Mouse (Mus musculus) Muller cell, postnatal 12 days (primary cell): ENCODE data around the gene Neurl1a.
A peak's percentile ranks its signal among the peaks of the same experiment; 100 is the strongest.
"Not testable (repeated sequence)": the region's sequence is repeated elsewhere in the genome, so short reads cannot be mapped to it uniquely, and the experiment has no call there.

Experiments used
- DNase-seq: peaks from one replicate; pipeline ENCODE4 v3.0.0-alpha.2; 2015; ENCODE audit errors: inconsistent ontology term

Gene Neurl1a

GRCm38 (mm10) chr19:47178431-47179271 lies at the start of gene Neurl1a:
Neurl1a (plus strand) TSS chr19:47178820.
- DNase-seq: peak; percentile 52

DNA sequence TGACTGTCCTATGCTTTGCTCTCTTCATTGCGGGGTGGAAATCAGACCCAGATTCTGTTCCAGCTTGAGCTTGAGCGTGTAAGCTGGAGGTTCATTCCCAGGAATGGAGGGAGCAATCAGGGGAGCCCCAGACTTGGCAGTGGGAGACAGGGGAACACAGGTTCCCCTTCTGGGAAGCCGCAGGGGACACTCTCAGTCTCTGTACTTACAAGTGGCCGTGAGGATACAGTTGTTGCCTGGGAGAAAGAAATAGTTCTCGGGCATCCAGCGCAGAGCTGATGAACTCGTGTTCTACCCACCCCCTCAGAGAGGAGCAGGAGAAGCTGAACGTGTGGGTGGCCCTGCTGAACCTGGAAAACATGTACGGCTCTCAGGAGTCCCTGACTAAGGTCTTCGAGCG lies 49.8 kb upstream of the Neurl1a start:
- no peak for DNase-seq

DNA sequence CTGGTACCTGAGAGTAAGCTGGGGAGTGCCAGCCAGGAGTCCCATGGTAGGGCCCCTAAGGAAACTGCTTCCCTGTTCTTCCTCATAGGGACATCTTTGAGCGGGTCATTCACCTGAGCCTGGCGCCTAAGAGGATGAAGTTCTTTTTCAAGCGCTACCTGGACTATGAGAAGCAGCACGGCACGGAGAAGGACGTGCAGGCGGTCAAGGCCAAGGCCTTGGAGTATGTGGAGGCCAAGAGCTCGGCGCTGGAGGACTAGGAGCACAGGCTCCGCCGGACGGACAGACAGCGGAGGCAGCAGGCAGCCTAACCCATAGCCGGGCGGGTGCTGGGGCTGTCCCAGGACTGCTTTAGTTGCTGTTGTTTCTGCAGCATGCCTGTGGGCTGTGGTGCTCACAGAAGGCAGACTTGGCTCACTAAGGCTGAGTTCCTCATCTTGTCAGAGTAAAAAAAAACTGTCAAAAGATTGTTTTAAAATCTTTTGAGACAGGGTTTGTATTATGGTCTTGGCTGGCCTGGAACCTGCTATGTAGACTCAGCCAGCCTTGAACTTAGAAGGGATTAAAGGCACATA lies 48.0 kb upstream of the Neurl1a start:
- DNase-seq: no peak

GRCm38 (mm10) chr19:47133161-47133560 lies 45.5 kb upstream of the Neurl1a start:
- no peak for DNase-seq

GRCm38 (mm10) chr19:47135568-47135967 lies 43.1 kb upstream of the Neurl1a start:
- DNase-seq: no peak

- no peak for DNase-seq
These were observed 42.5 kb upstream of the Neurl1a start for GRCm38 (mm10) chr19:47136170-47136569.

GRCm38 (mm10) chr19:47137051-47137581 lies 41.5 kb upstream of the Neurl1a start:
- peak; percentile 58 for DNase-seq

DNA sequence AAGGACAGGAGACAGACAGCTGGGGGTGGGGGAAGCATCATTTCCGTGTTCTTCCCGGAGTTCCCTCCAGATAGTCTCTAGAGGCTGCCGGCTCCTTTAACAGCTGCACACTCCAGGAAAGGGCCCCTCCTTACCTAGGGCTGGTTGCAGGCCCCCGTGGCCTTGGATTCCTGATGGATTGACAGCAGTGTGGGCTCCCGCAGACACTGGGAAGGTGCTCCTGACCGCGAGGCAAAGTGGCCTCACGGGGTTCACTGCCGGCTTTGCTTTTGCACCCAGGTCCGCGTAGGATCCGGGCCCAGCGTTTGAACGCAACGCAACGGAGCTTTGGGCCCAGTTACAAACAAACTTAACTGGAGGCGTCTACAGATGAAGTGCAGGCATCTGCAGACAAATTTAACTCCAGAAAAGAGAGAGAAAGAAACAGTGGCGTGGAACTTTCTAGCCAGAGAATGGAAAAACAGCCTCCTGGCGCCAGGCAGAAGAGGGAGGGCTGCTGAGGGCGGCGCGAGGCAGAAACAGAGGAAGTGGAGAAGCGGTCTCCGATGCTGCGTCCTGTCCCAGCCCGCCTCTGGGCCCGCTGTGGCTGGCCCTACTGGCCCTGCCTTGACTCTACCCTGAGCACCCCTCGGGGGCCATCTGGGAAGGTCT lies 40.7 kb upstream of the Neurl1a start, which contains the start of gene Calhm2:
Calhm2 (minus strand) TSS at position 524 of the 651 bp plus-strand sequence.
- peak; percentile 43 for DNase-seq

GRCm38 (mm10) chr19:47139611-47140010 lies 39.0 kb upstream of the Neurl1a start:
- DNase-seq: not testable (repeated sequence)

- no peak for DNase-seq
These were observed 36.2 kb upstream of the Neurl1a start for GRCm38 (mm10) chr19:47142438-47142837.

- DNase-seq: no peak
These were observed 34.5 kb upstream of the Neurl1a start, which contains the start of gene Calhm1 for GRCm38 (mm10) chr19:47144154-47144553. Calhm1 (minus strand) TSS chr19:47144254.

DNA sequence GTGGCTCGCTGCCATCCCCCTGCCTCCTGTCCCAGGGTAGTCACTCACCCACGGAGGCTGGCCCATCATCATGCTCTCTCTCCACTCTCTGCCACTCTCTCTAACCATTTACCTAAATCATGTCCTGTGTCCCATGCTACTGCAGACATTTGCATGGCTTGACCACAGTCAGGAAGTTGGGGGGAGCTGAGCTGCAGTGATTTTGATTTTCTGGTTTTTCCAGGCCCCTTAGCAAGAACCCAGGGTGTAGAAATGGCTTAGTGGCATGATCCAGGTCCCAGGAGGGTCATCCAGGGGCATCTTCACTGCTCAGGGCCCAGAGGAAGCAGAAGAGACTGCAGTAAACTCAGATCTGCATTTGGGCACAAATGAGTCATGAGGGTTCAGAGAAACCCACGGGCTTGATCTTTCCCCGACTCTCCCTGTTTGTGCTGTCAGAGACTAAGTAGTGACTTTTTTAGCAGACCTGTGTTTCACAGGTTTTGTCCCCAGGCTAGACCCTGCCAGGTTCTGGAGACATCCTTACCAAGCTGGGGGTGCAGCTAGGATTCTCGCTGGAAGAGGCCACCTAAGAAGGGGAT lies 30.3 kb upstream of the Neurl1a start:
- DNase-seq: no peak

DNA sequence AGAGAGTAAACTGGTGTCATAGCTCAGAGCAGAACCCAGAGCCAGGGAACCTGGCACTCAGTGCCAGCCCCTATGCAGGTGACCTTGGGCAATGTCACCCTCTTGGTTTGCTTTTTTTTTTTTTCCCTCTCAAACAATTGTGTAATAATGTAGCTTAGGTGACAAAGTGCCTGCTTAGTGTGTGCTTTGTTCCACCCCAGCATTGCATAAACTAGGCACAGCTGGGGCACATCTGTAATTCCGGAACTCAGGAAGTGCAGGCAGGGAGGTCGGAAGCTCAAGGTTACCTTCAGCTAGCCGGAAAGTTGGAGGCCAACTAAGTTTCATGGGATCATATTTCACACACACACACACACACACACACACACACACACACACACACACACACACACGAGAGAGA lies 28.8 kb upstream of the Neurl1a start:
- no peak for DNase-seq

DNA sequence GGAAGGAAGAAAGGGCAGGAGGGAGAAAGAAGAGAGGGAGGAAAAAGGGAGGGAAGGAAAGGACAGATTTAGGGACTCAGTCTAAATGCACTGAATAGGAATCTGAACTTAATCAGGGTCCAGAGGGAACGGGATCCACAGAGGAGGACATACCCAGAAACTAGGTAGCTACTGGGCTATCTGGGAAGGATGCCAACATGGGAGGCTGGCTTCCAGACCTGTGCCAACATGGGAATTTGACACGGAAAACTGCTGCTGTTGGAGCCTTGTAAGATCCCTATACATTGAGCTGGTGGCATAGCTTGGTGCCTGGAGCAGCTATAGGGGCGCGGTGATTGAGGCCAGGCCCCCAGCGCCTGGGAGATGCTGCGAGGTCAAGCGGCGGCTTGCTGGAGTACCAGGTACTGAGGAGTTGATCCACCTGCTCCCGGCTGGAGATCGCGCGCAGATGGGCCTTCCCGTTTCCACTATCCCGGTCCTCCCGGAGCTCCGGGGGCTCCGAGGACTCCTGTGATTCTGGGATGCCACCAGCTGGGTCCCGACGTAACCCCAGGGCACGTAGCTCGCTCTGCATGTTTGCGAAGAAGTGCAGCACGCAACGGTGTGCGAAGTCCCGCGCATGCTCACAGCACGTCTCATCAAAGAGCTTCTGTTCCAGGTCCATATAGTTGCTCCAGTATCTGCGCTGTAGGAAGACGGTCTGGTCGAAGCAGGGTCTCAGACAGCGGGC lies 27.1 kb upstream of the Neurl1a start:
- DNase-seq: no peak

GRCm38 (mm10) chr19:47152062-47152369 lies 26.6 kb upstream of the Neurl1a start:
- no peak for DNase-seq

GRCm38 (mm10) chr19:47153767-47154166 lies 24.9 kb upstream of the Neurl1a start:
- DNase-seq: no peak

DNA sequence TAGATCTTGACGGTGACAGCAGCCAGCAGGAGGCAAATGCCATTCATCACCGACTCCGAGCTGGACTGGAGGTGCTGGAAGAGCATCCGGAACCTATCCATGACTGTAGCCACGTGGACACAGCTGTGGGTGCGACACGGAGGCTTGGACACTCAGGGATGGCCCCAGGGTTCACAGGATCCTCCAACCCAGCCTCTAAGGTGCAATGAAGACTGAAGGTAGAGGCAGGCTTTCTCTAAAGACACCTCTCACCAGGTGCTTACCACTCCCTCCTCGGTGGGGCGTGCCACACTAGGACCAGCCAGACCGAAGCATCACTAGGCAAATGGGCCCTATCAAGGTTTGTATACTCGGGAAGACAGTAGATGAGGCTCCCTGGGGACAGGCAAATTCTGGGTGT lies 21.0 kb upstream of the Neurl1a start, which contains the start of gene Calhm3:
Calhm3 (minus strand) TSS at position 101 of the 400 bp plus-strand sequence.
- DNase-seq: no peak

- DNase-seq: no peak
These were observed 17.0 kb upstream of the Neurl1a start for GRCm38 (mm10) chr19:47161669-47162068.

DNA sequence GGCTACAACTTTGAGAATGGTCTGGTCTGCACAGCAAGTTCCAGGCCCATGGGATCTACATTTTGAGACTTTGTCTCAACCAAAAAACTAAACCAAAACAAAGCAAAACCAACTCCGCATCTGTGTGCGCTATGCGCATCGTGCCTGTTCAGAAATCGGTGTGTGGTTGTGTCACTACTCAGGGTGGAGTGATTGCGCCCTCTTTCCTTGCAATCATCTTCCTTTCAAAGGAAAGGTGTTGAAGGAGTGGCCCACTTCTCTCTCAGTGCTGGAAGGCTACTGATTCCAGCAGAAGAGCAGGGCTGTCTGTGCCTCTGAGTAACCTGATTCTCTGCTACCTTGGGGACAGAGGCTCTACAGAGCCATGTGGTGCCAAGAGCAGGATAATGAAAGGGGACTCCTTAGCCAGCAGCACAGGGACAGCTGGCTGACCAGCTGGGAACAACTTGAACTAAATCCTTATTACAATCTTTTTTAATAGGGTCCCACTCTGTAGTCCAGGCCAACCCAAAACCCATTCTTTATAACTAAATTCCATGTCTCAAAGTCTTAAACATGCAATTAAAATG lies 15.4 kb upstream of the Neurl1a start:
- no peak for DNase-seq

DNA sequence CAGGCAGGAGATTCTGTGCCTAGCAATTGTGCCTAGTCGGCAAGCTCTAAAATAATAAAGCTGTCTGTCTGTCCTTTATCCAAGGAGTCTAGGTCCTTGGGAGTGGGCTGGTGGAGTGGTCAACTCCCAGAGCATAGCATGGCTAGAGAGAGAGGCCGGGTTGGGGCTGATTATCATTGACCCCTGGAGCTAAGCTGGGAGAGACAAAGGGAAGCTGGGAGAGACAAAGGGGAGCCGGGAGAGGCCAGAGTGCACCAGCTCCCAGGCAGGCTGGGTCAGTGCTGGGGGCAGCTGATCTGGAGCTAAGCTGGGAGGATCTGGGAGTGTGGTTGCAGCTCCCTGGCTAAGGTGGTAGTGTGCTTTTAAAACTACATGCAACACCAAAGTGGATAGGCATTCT lies 11.9 kb upstream of the Neurl1a start:
- DNase-seq: no peak

DNA sequence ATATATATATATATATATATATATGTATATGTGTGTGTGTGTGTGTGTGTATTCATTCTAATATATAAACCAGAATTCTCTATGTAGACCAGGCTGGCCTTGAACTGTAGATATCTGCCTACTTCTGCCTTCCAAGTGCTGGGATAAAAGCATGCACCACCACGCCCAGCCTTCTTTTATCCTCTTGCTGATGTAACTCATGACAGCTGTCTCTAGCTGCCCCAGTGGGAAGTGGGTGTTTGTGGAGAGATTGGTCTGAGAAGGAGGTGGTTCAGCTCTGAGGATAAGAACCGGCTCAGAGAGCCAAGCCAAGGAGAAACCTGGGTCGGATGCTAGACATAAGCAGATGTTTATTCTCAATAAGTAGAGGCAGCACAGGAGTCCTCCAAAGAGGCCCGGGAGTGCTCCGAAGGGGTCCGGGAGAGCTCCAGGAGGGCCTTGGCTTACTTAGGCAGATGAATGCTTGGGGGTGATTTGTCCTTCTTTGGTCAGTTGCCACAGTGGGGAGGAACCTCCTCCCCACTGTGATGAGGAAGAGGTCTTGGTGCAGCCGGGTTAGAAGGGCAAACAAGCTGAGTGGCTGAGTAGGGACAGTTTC lies 10.9 kb upstream of the Neurl1a start:
- DNase-seq: no peak
